Mouse (Mus musculus): ENCODE results near the gene Lingo4.

DNA sequence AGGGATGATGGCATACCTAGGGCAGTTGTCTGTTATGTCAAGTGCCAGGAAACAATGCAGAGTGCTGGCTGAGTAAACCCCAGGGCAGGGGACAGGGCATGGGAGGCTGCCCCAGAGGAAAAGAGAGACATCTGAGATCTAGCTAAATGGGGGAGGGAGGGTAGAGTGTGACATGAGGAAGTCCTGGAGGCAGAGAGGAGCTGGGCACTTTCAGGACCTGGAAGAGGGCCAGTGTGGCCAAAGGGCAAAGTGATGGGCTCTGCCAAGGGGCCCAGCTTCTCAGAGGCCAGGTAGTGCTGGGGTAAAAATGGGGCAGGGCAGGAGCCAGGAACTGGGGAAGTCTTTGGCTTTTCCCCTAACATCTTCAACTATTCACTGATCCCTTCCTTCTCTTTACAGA, 23.7 kb upstream of the Lingo4 start:
- TF ChIP-seq GATA1 (IDR thresholded peaks at IDR 0.05; ENCODE audit: borderline replicate concordance, low read length): no peak
- TF ChIP-seq FLI1 (IDR thresholded peaks at IDR 0.05; ENCODE audit: low read length): no peak

All from megakaryocyte, embryonic 14.5 days (primary cell).